Mouse (Mus musculus) lung, postnatal 0 days (tissue): ENCODE data around the gene Ccdc57. TPM values are rescaled to one million over a fixed set of nuclear protein-coding genes. Genes with fewer than 3 reads are reported as not detected.
A peak's percentile ranks its signal among the peaks of the same experiment; 100 is the strongest.
"Not testable (repeated sequence)": the region's sequence is repeated elsewhere in the genome, so short reads cannot be mapped to it uniquely, and the experiment has no call there.

Experiments
- ATAC-seq: fragments of 200-750 bp; cut with Nextera tagmentation; 2 replicates; pipeline ENCODE4 v1.8.0; 2017; ENCODE audit warnings: moderate library complexity
- DNase-seq: peaks from one replicate; pipeline ENCODE4 v3.0.0-alpha.2; 2016; ENCODE audit warnings: low spot score
- H3K27ac ChIP-seq: fragments of 300-500 bp; sonication (generic); 2 replicates; pipeline ENCODE4 v1.5.1; 2014; ENCODE audit warnings: antibody characterized with exemption, mild to moderate bottlenecking, low read length, mixed read lengths
- H3K27me3 ChIP-seq: fragments of 300-500 bp; sonication (generic); replicated peaks from 2 replicates; pipeline ENCODE4 v1.6.1; 2014; ENCODE audit warnings: low read length, mixed read lengths; ENCODE audit not compliant: insufficient read depth
- H3K36me3 ChIP-seq: fragments of 300-500 bp; sonication (generic); 2 replicates; pipeline ENCODE4 v1.6.1; 2014; ENCODE audit warnings: low read length, mixed read lengths; ENCODE audit not compliant: insufficient read depth
- H3K4me1 ChIP-seq: fragments of 300-500 bp; sonication (generic); 2 replicates; pipeline ENCODE4 v1.6.1; 2014; ENCODE audit warnings: antibody characterized with exemption, low read depth, low read length, mixed read lengths; ENCODE audit not compliant: insufficient read depth
- H3K4me2 ChIP-seq: fragments of 300-500 bp; sonication (generic); replicated peaks from 2 replicates; pipeline ENCODE4 v1.6.1; 2014; ENCODE audit warnings: low read depth, mild to moderate bottlenecking, low read length, moderate library complexity, mixed read lengths
- H3K4me3 ChIP-seq: fragments of 300-500 bp; sonication (generic); 2 replicates; pipeline ENCODE4 v1.5.1; 2014; ENCODE audit warnings: low read depth, low read length
- H3K9ac ChIP-seq: fragments of 300-500 bp; sonication (generic); replicated peaks from 2 replicates; pipeline ENCODE4 v1.6.1; 2014; ENCODE audit warnings: low read depth, mild to moderate bottlenecking
- H3K9me3 ChIP-seq: fragments of 300-500 bp; sonication (generic); 2 replicates; pipeline ENCODE4 v1.6.1; 2016; ENCODE audit warnings: low read length, mixed read lengths
- CTCF ChIP-seq: IDR thresholded peaks from 2 replicates; pipeline ENCODE4 v1.5.1; 2016; ENCODE audit warnings: antibody characterized with exemption, mild to moderate bottlenecking
- EP300 ChIP-seq: IDR thresholded peaks from 2 replicates; pipeline ENCODE4 v1.6.1; 2016; ENCODE audit warnings: antibody characterized with exemption, mild to moderate bottlenecking, control low read depth
- WGBS: fragments of 180-500 bp; shearing (Covaris S2); extraction: QIAGEN DNeasy Blood & Tissue Kit; methylation state at CpG from one replicate; pipeline ENCODE4 v1.1.7; 2014; 5-methylcytosine and 5-hydroxymethylcytosine counted together
- polyA plus RNA-seq: library from polyadenylated mRNA; unstranded; fragments of >200 nt; fragmentation: Nextera tagmentation; extraction: Ambion mirVana; gene quantifications from 2 replicates; pipeline ENCODE4 v1.2.1, GENCODE M21; 2015

The Ccdc57 gene
- polyA plus RNA-seq, 1 experiment from 2014 or later: 3.7 TPM

GRCm38 (mm10) chr11:120789355-120789754, 143.3 kb downstream of the Ccdc57 start:
- ATAC-seq (no peak), DNase-seq (no peak)
- H3K27me3 ChIP-seq: no peaks in the 10 kb centered on the region
- H3K9ac ChIP-seq: no peak overlapping the region
- H3K36me3 ChIP-seq: peaks cover 47% of the 10 kb centered on the region; the same call in 1 of the 2 replicates
- no peak overlapping the region for H3K27ac ChIP-seq
- H3K4me1 ChIP-seq: peaks cover 7% of the 10 kb centered on the region; the same call in 1 of the 2 replicates
- no peaks in the 10 kb centered on the region for H3K9me3 ChIP-seq
- no peak overlapping the region for H3K4me3 ChIP-seq
- no peak for TF ChIP-seq CTCF
- no peak for TF ChIP-seq EP300
- WGBS: 86% methylated on average over 4 of the region's 4 CpGs
- H3K4me2 ChIP-seq: no peak overlapping the region

GRCm38 (mm10) chr11:120788460-120788859, 144.2 kb downstream of the Ccdc57 start:
- H3K9me3 ChIP-seq, H3K9ac ChIP-seq, H3K4me1 ChIP-seq, H3K27me3 ChIP-seq, ATAC-seq, H3K27ac ChIP-seq, DNase-seq, H3K4me2 ChIP-seq, H3K4me3 ChIP-seq: not testable (repeated sequence)
- H3K36me3 ChIP-seq: peaks cover 42% of the 10 kb centered on the region; the same call in 1 of the 2 replicates
- WGBS: 83% methylated on average over 9 of the region's 10 CpGs

GRCm38 (mm10) chr11:120785145-120785544, 147.5 kb downstream of the Ccdc57 start:
- no peak for ATAC-seq
- TF ChIP-seq CTCF (no peak), EP300 (no peak)
- H3K4me1 ChIP-seq: peaks cover 13% of the 10 kb centered on the region; the same call in 1 of the 2 replicates
- H3K9ac ChIP-seq: peak overlapping the region; percentile 84
- peak overlapping the region; percentile 82; the same call in 1 of the 2 replicates for H3K27ac ChIP-seq
- 29% methylated on average over 9 of the region's 9 CpGs for WGBS
- no peaks in the 10 kb centered on the region for H3K27me3 ChIP-seq
- peak overlapping the region; percentile 99 for H3K4me2 ChIP-seq
- H3K36me3 ChIP-seq: peaks cover 17% of the 10 kb centered on the region; the same call in 1 of the 2 replicates
- DNase-seq: no peak
- no peaks in the 10 kb centered on the region for H3K9me3 ChIP-seq
- H3K4me3 ChIP-seq: peak overlapping the region; percentile 80

DNA sequence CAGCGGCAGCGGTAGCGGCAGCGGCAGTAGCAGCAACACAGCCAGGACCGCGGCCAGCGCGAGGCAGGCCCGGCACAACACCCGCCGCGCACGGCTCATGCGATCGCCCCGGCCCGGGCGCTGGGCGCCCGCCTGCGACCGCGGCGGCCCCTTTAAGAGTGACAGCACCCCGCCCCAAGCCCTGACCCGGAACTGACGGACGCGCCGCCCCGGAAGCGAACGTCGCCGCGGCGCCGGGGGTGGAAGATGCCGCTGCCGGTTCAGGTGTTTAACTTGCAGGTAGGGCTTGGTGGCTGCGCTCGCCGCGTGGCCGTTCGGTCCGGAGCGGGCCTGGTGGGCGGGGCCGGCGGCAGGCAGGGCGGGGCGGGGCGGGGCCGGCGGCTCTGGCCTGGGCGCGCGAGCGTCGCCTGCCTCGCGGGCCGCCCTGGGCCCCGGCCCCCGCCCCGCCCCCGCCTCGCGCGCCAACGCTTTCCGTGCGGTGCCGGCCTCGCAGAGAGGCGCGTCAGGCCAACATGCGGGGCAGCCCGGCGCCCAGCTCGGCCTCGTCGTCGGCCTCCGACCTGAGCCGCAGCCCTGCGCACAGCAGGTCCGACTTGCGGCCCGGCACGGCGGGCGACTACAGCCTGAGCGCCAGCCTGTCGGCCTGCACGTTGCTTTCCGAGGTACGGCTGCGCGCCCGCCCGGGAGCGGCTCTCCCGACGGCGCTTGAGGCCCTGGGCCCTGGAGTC, 148.4 kb downstream of the Ccdc57 start, which contains the start of the genes Rfng and Gps1:
TSS of gene Rfng (minus strand) at position 144 of the 728 bp plus-strand sequence.
TSS of gene Gps1 (plus strand) at position 209 of the 728 bp plus-strand sequence.
- Histone ChIP-seq H3K9ac (peak within 1 kb of the TSS; percentile 84), H3K9me3 (no peaks in the 10 kb centered on the region), H3K4me2 (peak within 1 kb of the TSS; percentile 99), H3K36me3 (peaks cover 12% of the 10 kb centered on the region; the same call in 1 of the 2 replicates), H3K27me3 (no peaks in the 10 kb centered on the region), H3K4me1 (peaks cover 13% of the 10 kb centered on the region; the same call in 1 of the 2 replicates), H3K27ac (peak within 1 kb of the TSS; percentile 82), H3K4me3 (peak within 1 kb of the TSS; percentile 80)
- under 1% methylated on average over 71 of the region's 107 CpGs for WGBS
- ATAC-seq: peak; percentile 88
- no peak for TF ChIP-seq EP300
- no peak for TF ChIP-seq CTCF
- peak; percentile 92 for DNase-seq

GRCm38 (mm10) chr11:120783426-120784063, 149.1 kb downstream of the Ccdc57 start:
- ATAC-seq (peak; percentile 9; the same call in 1 of the 2 replicates), DNase-seq (no peak)
- TF ChIP-seq CTCF: no peak
- no peak for TF ChIP-seq EP300
- peak overlapping the region; percentile 82 for H3K27ac ChIP-seq
- peak overlapping the region; percentile 84 for H3K9ac ChIP-seq
- H3K4me2 ChIP-seq: peak overlapping the region; percentile 99
- WGBS: 4% methylated on average over 31 of the region's 42 CpGs
- H3K36me3 ChIP-seq: 0 out of 2 replicates have a peak, but pooled peaks cover 10% of the 10 kb centered on the region
- peaks cover 13% of the 10 kb centered on the region; the same call in 1 of the 2 replicates for H3K4me1 ChIP-seq
- H3K9me3 ChIP-seq: no peaks in the 10 kb centered on the region
- no peaks in the 10 kb centered on the region for H3K27me3 ChIP-seq
- H3K4me3 ChIP-seq: peak overlapping the region; percentile 80

DNA sequence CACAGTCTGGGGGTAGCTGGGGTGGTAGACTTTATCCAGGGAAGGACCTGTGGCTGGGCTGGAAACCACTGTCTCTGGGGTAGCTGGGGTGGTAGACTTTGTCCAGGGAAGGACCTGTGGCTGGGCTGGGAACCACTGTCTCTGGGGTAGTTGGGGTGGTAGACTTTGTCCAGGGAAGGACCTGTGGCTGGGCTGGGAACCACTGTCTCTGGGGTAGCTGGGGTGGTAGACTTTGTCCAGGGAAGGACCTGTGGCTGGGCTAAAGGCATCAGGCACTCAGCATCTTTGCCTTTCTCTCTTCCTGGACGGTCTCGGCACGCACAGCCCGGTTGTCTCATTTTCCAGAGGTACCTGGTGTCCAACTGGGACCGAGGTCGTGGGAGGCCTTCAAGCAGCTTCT, 151.3 kb downstream of the Ccdc57 start:
- DNase-seq, H3K36me3 ChIP-seq, ATAC-seq, H3K27me3 ChIP-seq, H3K4me3 ChIP-seq, H3K4me2 ChIP-seq, H3K9me3 ChIP-seq, H3K9ac ChIP-seq, H3K27ac ChIP-seq: not testable (repeated sequence)
- peaks cover 13% of the 10 kb centered on the region; the same call in 1 of the 2 replicates for H3K4me1 ChIP-seq
- 100% methylated on average over 5 of the region's 6 CpGs for WGBS
